In genomic region chr7:78799730-78800496, GRCm38 (mm10) we compare ENCODE assay signal across 1 mouse cellular context.
TF ChIP-seq lines count a peak whose summit lies in the region.

No protein-coding gene starts in this region.

TF ChIP-seq in MEL, 35 proteins besides CTCF, POLR2A, EP300 and RAD21 (continued from another document):
- peak; percentile 95 for TF ChIP-seq MAZ (IDR thresholded peaks at IDR 0.05; ENCODE audit: low read depth, low read length)
- TF ChIP-seq ZNF384 (IDR thresholded peaks at IDR 0.05; ENCODE audit: low read depth, low read length): no peak
- peak; percentile 53; the same call in 1 of the 2 replicates for TF ChIP-seq SIN3A (IDR thresholded peaks at IDR 0.05; ENCODE audit: low read length)
- TF ChIP-seq ETS1 (IDR thresholded peaks at IDR 0.05; ENCODE audit: low read depth, low read length): peak; percentile 70; the same call in 1 of the 2 replicates
- TF ChIP-seq TCF12 (IDR thresholded peaks at IDR 0.05; ENCODE audit: low read depth, low read length): peak; percentile 96
- TF ChIP-seq TAL1 (IDR thresholded peaks at IDR 0.05; ENCODE audit: low read length): peak; percentile 92
- TF ChIP-seq MAFK (IDR thresholded peaks at IDR 0.05; ENCODE audit: borderline replicate concordance, low read depth, low read length): no peak
- TF ChIP-seq USF2 (IDR thresholded peaks at IDR 0.05; ENCODE audit: borderline replicate concordance in 1 of 2, insufficient read depth in 1 of 2, low read depth in 1 of 2, low read length in 2 of 2): no peak
- peak; percentile 100 for TF ChIP-seq JUND (IDR thresholded peaks at IDR 0.05; ENCODE audit: low read depth, low read length)
TF ChIP-seq in MEL: peak in this region for 10.
